Mouse (Mus musculus): ENCODE data around the gene Tbxas1.

- no peak for TF ChIP-seq CTCF (conservative IDR thresholded peaks at IDR 0.05 in 1 of 2, IDR thresholded peaks at IDR 0.05 in 1 of 2; ENCODE audit: low read depth in 2 of 2, low read length in 2 of 2)
- no peak for TF ChIP-seq CHD2 (IDR thresholded peaks at IDR 0.05; ENCODE audit: low read length)
- TF ChIP-seq POLR2A (IDR thresholded peaks at IDR 0.05; ENCODE audit: low read depth, low read length) = no peak
- TF ChIP-seq USF1 (IDR thresholded peaks at IDR 0.05; ENCODE audit: low read depth, low read length) = no peak
- no peak for TF ChIP-seq JUND (conservative IDR thresholded peaks at IDR 0.05; ENCODE audit: low read depth, low read length)
- no peak for TF ChIP-seq BHLHE40 (IDR thresholded peaks at IDR 0.05; ENCODE audit: low read depth, low read length)
- TF ChIP-seq ELF1 (IDR thresholded peaks at IDR 0.05; ENCODE audit: low read depth, low read length) = no peak
These were observed 24.9 kb downstream of the Tbxas1 start for GRCm38 (mm10) chr6:38900073-38900472.

Data from CH12.LX (cell line).